Mouse (Mus musculus): ENCODE data around the gene Timmdc1.

DNA sequence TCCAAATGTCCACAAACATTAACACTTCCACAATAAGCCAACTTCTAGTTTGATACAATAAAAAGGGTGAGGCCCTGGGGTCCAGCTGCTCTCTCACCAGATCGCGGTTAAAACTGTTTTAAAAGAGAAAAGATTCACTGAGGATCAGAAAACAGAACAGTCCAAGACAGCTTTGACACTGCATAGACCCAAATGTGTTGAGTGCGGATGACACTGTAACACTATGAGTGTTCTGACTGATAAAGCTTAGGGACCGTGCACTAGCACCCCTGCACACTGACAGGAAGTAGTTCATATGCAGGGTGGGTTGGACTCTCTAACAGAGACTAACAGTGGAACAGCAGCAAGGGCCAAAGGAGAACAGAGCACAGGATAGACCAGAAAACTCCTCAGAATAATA lies 68.5 kb downstream of the Timmdc1 start:
- TF ChIP-seq POLR2A (IDR thresholded peaks at IDR 0.05; ENCODE audit: low read depth, low read length): no peak
- no peak for TF ChIP-seq CTCF (IDR thresholded peaks at IDR 0.05; ENCODE audit: extremely low read depth, insufficient read depth, insufficient read length, insufficient replicate concordance)

Data from spleen, adult 2 months (tissue).